Mouse (Mus musculus) stomach, adult 2 months (tissue): ENCODE results near the gene Tarbp1. TPM values are rescaled to one million over a fixed set of nuclear protein-coding genes. Genes with fewer than 3 reads are reported as not detected.

Source experiments
- polyA plus RNA-seq: library from polyadenylated mRNA; depleted of rRNA; stranded (reverse); fragments of >200 nt; gene quantifications from 2 replicates; pipeline ENCODE4 v1.2.3, GENCODE M21; 2012; rRNA removed

Tarbp1 gene
- polyA plus RNA-seq, result 1.1 and 1.2 TPM in 2 replicates

GRCm38 (mm10) chr8:126474299-126475187, at the start of gene Tarbp1:
Gene Tarbp1 (minus strand): TSS chr8:126475065.

GRCm38 (mm10) chr8:126422174-126422919, 52.5 kb downstream of the Tarbp1 start, which contains the start of gene Coa6:
Gene Coa6 (plus strand): TSS chr8:126422515.

Other genes with a start within 250 kb of the Tarbp1 start
- 0.05 and 0.10 TPM in 2 replicates for gene Slc35f3, start 176.5 kb downstream of the Tarbp1 start, polyA plus RNA-seq
- 19.7 and 40.6 TPM in 2 replicates for gene Coa6, start 52.5 kb downstream of the Tarbp1 start, polyA plus RNA-seq
- 46.5 and 80.1 TPM in 2 replicates for gene Irf2bp2, start 118.9 kb upstream of the Tarbp1 start, polyA plus RNA-seq